Mouse (Mus musculus) embryonic fibroblast, embryonic 13.5 days (primary cell): ENCODE data around the gene Usp48.

Experiments
- CTCF ChIP-seq: IDR thresholded peaks from 2 replicates; pipeline ENCODE4 v1.5.1; 2011; ENCODE audit warnings: mild to moderate bottlenecking, control low read depth, low read length, moderate library complexity, borderline replicate concordance; ENCODE audit not compliant: insufficient read depth
- POLR2A ChIP-seq: IDR thresholded peaks from 2 replicates; pipeline ENCODE4 v1.6.1; 2011; ENCODE audit warnings: low read depth, mild to moderate bottlenecking, control low read depth, low read length, moderate library complexity

DNA sequence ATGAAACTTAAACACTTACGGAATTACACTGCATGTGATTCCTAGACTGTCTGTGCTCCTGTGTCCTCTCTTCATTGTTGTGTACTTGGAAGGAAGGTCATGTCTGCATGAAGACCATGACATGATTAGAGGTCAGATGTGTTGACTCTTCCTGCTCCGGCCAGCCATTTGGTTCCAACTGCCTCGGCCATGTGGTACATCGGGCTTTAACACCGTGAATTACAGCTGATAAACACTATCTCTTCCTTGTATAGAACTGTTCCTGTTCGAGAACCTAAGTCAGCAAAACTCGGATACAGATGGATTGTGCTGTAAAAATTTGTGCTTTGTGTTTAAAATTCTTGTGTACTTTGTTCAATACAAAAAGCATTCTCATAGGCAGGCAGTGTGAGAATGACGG, 29.3 kb downstream of the Usp48 start:
- TF ChIP-seq CTCF (no peak), POLR2A (no peak)
